Mouse (Mus musculus) kidney, adult 11 months (tissue): ENCODE measurements around the gene Dnase2b.

Experiments used
- DNase-seq: peaks from one replicate; pipeline ENCODE4 v3.0.0; 2022

Dnase2b gene

GRCm38 (mm10) chr3:146611261-146611660 is 4.1 kb downstream of the Dnase2b start:
- no peak for DNase-seq

DNA sequence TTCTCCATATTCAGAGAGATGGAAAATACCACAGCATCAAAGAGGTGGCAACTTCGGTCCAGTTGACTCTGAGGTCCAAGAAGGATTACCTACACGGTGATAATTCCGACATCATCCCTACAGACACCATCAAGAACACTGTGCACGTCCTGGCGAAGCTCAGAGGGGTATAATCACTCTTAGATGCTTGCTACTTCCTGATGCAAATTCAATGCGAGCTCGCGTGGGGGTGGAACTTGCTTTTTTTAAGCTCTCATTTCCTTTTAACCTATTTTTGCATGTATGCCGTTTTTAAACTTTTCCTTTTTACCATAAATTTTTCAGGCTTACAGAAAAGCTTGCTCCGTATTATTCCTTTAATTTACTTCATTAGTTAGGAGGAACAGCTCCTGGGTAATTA is 5.1 kb downstream of the Dnase2b start:
- DNase-seq: no peak

GRCm38 (mm10) chr3:146607368-146607767 is 8.0 kb downstream of the Dnase2b start:
- no peak for DNase-seq

- DNase-seq: no peak
Observed at GRCm38 (mm10) chr3:146604647-146605046, 10.7 kb downstream of the Dnase2b start.

DNA sequence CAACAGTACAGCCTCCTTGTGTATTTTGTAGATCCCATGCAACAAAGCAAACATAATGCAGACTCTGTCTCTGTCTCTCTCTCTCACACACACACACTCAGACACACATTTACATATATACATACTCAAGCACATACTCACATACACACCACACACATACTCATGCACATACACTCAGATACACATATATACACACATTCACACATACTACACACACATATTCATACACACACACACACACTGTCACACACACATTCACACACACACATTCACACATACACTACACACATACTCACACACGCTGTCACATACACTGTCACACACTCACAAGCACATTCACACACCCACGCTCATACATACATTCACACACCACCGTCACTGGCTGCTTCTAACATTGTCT is 12.9 kb downstream of the Dnase2b start:
- no peak for DNase-seq

DNA sequence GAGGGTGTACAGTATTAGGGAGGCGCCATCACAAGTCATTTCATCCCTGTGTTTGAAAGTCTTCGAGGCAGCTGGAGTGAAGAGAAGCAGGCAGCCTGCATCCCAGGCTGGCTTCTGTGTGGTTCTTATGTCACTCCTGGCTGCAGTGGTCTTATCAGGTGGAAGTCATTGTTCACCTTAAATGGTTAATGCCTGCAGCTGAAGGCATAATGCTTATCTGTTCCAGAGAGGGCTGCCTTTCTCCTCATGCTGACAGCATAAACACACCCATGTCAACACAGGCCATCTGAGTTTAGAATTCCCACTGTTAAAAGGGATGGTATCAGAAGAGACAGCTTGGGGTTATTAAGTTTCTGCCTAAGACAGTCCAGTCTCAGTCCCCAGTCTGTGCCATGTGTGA is 14.2 kb downstream of the Dnase2b start:
- no peak for DNase-seq

DNA sequence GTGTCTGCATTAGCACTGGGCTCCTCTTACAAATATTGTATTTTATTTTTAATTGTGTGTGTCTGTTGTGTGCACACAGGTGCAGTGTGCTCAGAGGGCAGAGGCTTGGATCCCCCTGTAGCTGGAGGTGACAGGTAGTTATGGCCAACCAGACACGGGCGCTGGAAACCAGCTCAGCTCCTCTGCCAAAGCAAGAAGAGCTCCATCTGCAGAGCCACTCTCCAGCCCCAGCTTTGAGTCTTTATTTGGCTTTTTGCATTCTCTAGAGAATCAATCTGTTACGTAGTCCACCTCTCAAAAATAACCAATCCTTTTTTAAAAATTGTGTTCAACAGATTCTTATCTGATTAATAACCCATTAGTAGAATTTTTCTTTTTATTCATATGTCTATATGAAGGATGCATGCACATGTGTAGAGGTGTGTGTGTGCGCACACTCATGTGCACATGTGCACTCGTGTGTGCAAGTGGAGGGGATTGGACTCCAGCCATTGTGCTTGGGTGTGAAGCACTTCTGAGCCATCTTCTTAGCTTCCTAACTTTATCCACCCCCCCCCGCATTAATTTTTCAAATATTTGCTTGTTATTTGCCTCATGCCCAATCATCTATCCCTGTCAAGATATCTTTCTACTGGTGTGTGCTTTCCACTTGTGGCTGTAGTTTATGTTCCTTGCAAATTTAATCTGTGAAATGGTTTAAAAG is 16.0 kb downstream of the Dnase2b start:
- no peak for DNase-seq

- no peak for DNase-seq
Observed at GRCm38 (mm10) chr3:146598411-146598810, 17.0 kb downstream of the Dnase2b start.

DNA sequence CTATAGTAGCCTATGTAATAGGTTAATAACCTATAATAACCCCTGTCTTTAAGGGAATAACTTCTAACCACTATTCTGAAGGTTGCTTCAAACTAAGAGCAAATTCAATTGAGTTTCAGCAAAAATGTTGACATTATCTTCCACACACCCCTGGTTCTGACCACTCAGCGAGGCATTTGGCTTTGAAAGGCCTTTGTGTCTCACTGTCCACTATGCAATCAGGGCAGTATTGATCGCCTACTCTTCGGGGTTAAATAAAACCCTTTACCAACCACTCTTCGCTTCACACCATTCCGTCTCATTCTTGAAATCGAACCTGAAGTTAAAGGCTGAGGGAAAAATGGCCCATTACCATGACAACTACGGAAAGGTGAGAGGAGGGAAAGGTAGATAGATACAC is 18.5 kb downstream of the Dnase2b start:
- no peak for DNase-seq

GRCm38 (mm10) chr3:146596387-146596786 is 19.0 kb downstream of the Dnase2b start:
- no peak for DNase-seq

DNA sequence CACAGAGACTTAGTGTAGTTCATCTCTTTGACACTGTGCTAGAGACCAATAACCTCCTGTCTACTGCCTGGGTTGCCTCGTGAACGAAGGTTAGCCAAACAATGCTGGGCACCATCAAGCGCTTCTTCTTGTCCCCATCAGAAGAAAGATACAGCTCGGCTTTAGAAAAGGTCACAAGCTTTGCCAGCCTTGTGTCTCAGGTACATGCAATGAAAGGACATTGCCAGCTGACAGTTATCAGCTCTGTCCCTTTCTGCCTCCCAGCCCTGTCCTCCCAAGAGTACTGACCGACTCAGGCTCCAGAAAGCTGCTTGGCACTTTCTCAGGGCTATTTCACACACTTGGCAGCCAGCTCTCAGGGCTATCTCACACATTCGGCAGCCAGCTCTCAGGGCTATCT is 20.0 kb downstream of the Dnase2b start:
- DNase-seq: no peak

DNA sequence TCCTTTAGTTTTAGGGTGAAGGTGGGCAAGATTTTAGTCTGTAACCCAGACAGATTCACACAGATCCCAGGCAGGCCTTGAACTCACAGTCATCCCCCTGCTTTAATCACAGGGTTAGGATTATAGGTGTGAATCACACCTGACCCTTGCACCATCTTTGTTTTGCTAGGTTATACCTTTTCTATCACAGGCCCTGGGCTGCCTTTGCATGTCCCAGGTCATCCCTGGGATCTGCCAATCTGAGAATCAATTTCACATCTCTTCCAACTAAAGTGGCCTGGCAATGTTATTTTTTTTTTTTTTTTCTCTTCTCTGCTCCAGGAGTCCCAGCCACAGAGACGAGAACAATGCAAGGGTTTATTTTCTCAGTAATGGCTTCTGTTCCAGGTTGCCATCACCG is 23.8 kb downstream of the Dnase2b start:
- no peak for DNase-seq

DNA sequence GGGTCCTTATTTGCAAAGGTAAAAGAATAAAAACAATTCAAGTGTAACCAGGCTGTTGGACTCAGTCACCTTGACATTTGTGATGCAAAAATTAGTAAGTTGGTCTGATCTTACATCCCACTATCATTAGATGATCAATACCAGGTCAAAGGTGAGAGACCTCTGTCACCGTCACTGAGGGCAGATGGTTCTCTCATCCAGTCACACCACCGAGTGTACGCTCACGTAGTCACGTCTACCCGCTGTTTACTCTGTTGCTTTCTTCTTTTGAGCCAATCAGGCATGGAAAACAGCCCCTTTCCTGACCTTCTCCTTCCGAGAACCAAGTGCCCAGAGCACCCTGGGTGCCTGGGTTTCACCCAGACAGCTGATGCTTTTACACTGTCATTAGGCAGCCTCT is 24.2 kb downstream of the Dnase2b start:
- DNase-seq: no peak

DNA sequence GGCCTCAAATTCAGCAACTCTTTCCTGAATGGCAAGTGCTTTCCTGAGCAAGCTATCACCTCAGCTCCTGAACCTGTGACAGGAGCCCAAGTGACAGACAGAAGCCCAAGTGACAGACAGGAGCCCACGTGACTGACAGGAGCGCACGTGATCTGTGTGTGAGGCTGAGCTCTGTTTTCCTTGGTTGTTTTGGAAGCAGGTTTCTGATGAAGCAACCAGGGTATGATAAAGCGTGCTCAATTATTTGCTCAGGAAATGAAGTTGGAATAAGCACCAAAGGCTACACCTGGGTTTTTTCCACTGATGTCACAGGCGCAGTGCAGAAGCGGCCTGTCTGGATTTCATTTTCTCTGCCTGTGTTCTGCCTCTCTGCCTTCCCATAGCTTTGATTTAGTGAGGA is 25.9 kb downstream of the Dnase2b start:
- DNase-seq: no peak

GRCm38 (mm10) chr3:146586616-146587015 is 28.8 kb downstream of the Dnase2b start:
- DNase-seq: no peak

DNA sequence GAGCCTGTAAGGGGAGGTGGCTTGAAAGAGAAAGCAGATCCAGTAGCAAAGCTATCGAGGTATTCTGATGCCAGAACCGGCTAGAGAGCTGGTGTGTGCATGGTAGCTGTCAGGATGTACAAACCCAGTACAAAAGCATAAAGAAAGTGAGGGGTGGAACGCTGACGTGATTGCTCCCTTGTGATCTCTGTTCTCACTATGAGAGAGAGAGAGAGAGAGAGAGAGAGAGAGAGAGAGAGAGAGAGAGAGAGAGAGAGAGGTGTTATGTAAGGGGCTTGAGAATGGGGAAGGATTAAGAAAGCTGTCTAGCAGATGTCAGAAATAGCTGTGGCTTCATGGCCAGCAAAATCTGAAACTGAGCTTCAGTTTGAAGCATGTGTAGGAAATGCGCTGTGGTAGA is 31.5 kb downstream of the Dnase2b start:
- no peak for DNase-seq

GRCm38 (mm10) chr3:146583478-146583877 is 31.9 kb downstream of the Dnase2b start:
- no peak for DNase-seq

- DNase-seq: no peak
Observed at GRCm38 (mm10) chr3:146580039-146580729, 35.2 kb downstream of the Dnase2b start.

DNA sequence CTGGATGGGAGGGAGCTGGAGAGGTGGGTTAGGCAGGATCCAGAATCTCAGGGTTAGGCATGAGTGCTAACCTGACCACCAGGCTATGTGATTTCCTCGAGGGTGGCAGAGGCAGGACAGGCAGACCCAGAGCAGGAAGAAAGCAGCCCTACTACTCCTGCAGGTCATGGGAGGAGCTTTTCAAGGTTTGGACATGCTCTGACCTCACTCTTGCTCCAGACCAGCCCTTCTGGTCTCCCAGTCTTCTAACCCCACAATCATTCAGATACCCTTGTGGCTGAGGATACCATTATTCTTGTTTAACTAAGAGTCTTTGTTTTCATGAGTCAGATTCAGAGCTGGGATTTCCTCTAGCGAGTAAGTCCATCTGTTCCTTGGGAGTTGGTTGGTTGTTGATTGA is 37.8 kb downstream of the Dnase2b start:
- DNase-seq: no peak

DNA sequence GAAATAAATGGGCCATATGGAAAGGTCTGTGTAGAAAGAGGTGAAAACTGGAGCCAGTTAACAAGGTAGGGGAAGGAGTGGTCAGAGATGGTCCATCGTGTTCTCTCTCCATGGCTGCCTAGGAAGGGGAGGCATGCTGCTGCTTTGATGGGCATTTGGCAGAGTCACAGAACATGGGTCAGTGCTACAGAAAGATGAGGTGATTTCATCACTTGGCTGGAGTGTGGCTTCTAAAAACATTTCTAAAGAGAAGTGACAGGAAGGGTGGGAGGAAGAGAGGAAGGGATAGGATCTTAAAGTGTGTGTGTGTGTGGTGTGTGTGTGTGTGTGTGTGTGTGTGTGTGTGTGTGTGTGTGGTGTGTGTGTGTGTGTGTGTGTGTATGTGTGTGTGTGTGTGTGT is 44.1 kb downstream of the Dnase2b start:
- DNase-seq: no peak

DNA sequence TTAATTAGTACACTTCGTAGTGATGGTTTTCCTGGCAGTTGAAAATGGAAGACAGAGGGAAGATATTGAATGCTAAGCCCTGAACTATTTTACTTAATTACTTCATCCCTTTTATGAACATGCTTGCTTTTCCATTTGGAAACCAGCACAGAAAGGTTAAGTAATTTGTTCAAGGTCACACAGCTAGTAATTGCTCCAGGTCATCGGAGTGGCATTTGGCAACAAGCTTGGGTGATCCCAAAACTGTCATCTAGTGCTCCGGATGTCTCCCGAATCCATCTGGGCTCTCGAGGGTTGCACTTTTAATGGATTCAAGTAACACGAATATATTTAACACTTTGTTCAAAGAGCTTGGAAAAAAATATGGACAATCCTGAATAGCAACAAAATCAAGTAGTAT is 44.5 kb downstream of the Dnase2b start:
- DNase-seq: no peak

DNA sequence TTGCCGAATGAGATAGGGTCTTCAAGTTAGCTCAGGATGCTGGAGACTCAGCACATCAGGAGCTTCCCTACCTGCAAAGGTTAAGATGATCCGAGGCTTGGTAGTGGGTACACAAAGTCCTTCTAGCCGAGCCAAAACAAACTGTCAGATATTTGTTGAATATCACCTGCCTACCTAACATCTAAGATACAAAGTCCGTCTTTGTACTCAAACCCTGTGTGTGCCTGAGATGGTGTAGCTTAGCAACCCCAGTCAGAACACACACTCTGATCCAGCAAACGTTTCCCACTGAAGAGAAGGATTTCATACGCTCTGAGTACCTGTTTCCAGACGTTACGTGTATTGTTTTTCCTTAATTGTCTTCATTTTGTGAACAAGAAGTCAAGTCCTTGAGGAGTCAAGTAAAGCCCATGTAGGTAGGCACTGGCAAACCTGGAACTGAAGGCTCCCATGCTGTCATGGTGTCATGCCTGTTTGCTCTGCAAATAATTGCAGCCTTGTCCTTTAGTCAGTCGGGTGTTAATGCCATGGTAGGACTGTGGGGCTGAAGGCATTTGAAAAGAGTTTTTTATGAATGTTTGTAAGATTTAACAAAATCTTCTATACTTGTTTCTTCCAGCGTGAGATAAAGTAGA is 45.1 kb downstream of the Dnase2b start, which contains the start of gene Uox:
Gene Uox (plus strand): TSS at position 279 of the 635 bp plus-strand sequence.
- DNase-seq: no peak

- DNase-seq: no peak
Observed at GRCm38 (mm10) chr3:146569594-146569993, 45.8 kb downstream of the Dnase2b start.

DNA sequence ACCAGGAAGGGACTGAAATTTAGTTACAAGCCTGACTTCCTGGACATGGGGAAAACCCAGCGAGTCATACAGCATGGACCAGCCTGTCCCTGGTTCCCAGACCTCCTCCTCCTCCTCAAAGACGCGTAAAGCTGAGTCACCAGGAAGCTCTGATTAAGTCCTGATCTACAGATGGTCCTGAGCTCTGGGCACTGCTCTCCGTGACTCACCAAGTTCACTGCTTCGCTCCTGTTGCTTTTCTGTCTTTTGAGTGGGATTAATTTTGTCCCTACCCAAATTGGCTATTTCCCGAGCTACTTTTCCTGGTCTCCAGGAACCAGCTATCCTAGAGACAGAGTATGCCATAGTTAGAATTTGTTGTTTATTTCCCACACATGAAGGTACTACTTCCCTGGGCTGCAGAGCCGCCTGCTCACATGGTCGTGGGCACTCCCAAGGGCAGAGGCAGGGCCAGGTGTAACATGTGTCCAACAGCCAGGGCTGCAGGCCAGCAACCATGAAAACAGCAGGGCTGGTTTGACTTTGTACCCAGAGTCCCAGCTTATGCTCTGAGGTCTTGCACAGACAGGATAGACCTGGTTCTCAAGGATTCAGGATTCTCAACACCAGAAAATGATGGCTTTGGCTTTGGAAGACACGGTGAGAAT is 47.4 kb downstream of the Dnase2b start:
- peak; percentile 49 for DNase-seq
